ENCODE assay signal across 8 mouse cellular contexts in the genomic region with DNA sequence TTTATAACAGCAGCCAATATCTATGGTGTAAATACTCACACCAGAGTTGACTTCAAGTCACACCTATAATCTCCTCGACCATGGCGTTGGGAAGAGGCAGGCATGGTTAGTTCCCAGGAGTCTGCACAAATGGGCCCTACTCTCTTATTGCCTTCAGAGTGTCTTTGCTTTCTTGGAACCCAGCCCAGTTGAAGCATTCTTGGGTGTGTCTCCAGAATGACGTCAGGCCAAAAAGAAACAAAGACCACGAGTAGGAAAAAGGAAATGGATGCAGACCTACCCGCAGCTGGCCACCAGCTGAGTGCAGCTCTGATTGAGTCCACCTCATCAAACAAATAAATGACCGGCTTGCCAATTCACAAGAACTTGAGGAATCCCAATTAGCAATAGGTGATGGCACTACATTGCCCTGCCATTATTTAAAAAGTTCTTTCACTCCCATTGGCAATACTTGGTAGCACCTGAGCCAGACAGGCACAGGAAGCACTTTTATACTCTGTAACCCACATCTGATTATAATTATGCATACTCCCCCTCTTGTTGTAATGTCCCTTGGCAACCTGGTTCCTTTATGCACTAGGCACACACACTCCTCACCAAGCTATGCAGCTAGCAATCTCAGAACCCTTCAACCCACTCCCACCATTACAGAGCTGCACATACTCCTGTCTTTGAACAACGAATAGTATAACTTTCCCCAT. TPM values are rescaled to one million over a fixed set of nuclear protein-coding genes. Genes with fewer than 3 reads are reported as not detected.
DNase-seq lines count a peak whose midpoint lies in the region; ATAC-seq and TF ChIP-seq lines count a peak whose summit lies in the region.
"Had no signal": no experiment of that assay in that cellular context is flagged by ENCODE, and none has a peak within 500 bp of the region (broad histone marks: within the 10 kb centered on the region; RNA-seq: fewer than 3 reads in every experiment).

No protein-coding gene starts in this region.

- H3K9me3 ChIP-seq in MEL (replicated peaks; ENCODE audit: insufficient read depth, low read length): no peaks in the 10 kb centered on the region
- no peaks in the 10 kb centered on the region for H3K9me3 ChIP-seq in neural tube, embryonic 15.5 days (replicated peaks)
- no peaks in the 10 kb centered on the region for H3K9me3 ChIP-seq in hindbrain, embryonic 12.5 days (replicated peaks)

- no peak overlapping the region for H3K27ac ChIP-seq in MEL (ENCODE audit: control insufficient read depth, low read depth, low read length)
- H3K27ac ChIP-seq in neural tube, embryonic 15.5 days (replicated peaks): no peak overlapping the region
- no peak overlapping the region for H3K27ac ChIP-seq in hindbrain, embryonic 12.5 days

- TF ChIP-seq EP300 in MEL (IDR thresholded peaks at IDR 0.05; ENCODE audit: low read depth in 1 of 2, low read length in 2 of 2): no peak

- H3K4me3 ChIP-seq in MEL (ENCODE audit: control insufficient read depth in 1 of 2, insufficient read depth in 1 of 2, low read depth in 2 of 2, low read length in 2 of 2): no peak overlapping the region
- no peak overlapping the region for H3K4me3 ChIP-seq in neural tube, embryonic 15.5 days (replicated peaks)
- H3K4me3 ChIP-seq in hindbrain, embryonic 12.5 days: no peak overlapping the region

- TF ChIP-seq RAD21 in MEL (IDR thresholded peaks at IDR 0.05; ENCODE audit: low read depth, low read length): no peak

- H3K27me3 ChIP-seq in MEL (ENCODE audit: control insufficient read depth in 1 of 2, insufficient read depth in 2 of 2, low read length in 2 of 2): no peaks in the 10 kb centered on the region
- H3K27me3 ChIP-seq in neural tube, embryonic 15.5 days (replicated peaks): no peaks in the 10 kb centered on the region
- no peaks in the 10 kb centered on the region for H3K27me3 ChIP-seq in hindbrain, embryonic 12.5 days

- H3K4me2 ChIP-seq in neural tube, embryonic 15.5 days: no peak overlapping the region
- H3K4me2 ChIP-seq in hindbrain, embryonic 12.5 days (replicated peaks): no peak overlapping the region

- H3K9ac ChIP-seq in MEL (ENCODE audit: control insufficient read depth, low read depth, low read length, poor library complexity, severe bottlenecking): no peak overlapping the region
- H3K9ac ChIP-seq in neural tube, embryonic 15.5 days (replicated peaks): no peak overlapping the region
- H3K9ac ChIP-seq in hindbrain, embryonic 12.5 days: no peak overlapping the region

- no peaks in the 10 kb centered on the region for H3K36me3 ChIP-seq in MEL (ENCODE audit: control insufficient read depth in 1 of 2, insufficient read depth in 2 of 2, low read length in 2 of 2)
- H3K36me3 ChIP-seq in neural tube, embryonic 15.5 days: no peaks in the 10 kb centered on the region
- H3K36me3 ChIP-seq in hindbrain, embryonic 12.5 days: no peaks in the 10 kb centered on the region

- H3K79me2 ChIP-seq in MEL (ENCODE audit: control insufficient read depth, insufficient read depth, low read length, poor library complexity): no peaks in the 10 kb centered on the region

- ATAC-seq in inflammation-experienced regulatory T-cells, adult 6 months: peak; percentile 10
- ATAC-seq in neural tube, embryonic 15.5 days (ENCODE audit: low FRiP score): no peak
- no peak for ATAC-seq in hindbrain, embryonic 12.5 days (ENCODE audit: low FRiP score)

- peak; percentile 26 for DNase-seq in MEL (ENCODE audit: low read depth, low spot score)
- peak; percentile 34 for DNase-seq in brain, embryonic 14.5 days (ENCODE audit: low read depth)
- peak; percentile 79 for DNase-seq in lung, postnatal 25 days (ENCODE audit: low spot score)
- no peak for DNase-seq in left cerebral cortex, adult 18-20 months (ENCODE audit: low spot score in 2 of 2)
- DNase-seq: adrenal gland, postnatal 14 days had no signal

- 0 out of 4 replicates have a peak, but pooled peaks cover 0 to 2% of the 10 kb centered on the region in 2 experiments for H3K4me1 ChIP-seq in MEL (ENCODE audit: control insufficient read depth in 1 of 2, insufficient read depth in 2 of 2, low read length in 2 of 2)
- H3K4me1 ChIP-seq in neural tube, embryonic 15.5 days: no peaks in the 10 kb centered on the region
- H3K4me1 ChIP-seq in hindbrain, embryonic 12.5 days: no peaks in the 10 kb centered on the region

- TF ChIP-seq CTCF in MEL (IDR thresholded peaks at IDR 0.05 in 2 of 3, conservative IDR thresholded peaks at IDR 0.05 in 1 of 3; ENCODE audit: control insufficient read depth in 1 of 3, insufficient read depth in 1 of 3, low read depth in 2 of 3, low read length in 3 of 3, poor library complexity in 1 of 3, severe bottlenecking in 1 of 3): no peak
- no peak for TF ChIP-seq CTCF in brain, embryonic 14.5 days (IDR thresholded peaks at IDR 0.05; ENCODE audit: borderline replicate concordance, extremely low read depth, insufficient read depth, insufficient read length)

- WGBS in neural tube, embryonic 15.5 days: 60% methylated on average over 7 of the region's 7 CpGs
- 80% methylated on average over 7 of the region's 7 CpGs for WGBS in hindbrain, embryonic 12.5 days

- no peak for TF ChIP-seq POLR2A in MEL (IDR thresholded peaks at IDR 0.05; ENCODE audit: control insufficient read depth in 1 of 2, insufficient read depth in 1 of 2, low read depth in 1 of 2, low read length in 2 of 2, poor library complexity in 1 of 2)
- TF ChIP-seq POLR2A in brain, embryonic 14.5 days (IDR thresholded peaks at IDR 0.05; ENCODE audit: borderline replicate concordance, extremely low read depth, insufficient read depth, insufficient read length, poor library complexity, severe bottlenecking): no peak

TF ChIP-seq in MEL, 35 proteins besides CTCF, POLR2A, EP300 and RAD21:
- TF ChIP-seq CHD2 (IDR thresholded peaks at IDR 0.05; ENCODE audit: low read length): no peak
- TF ChIP-seq ZMIZ1 (IDR thresholded peaks at IDR 0.05; ENCODE audit: low read depth, low read length): no peak
- TF ChIP-seq USF1 (IDR thresholded peaks at IDR 0.05; ENCODE audit: low read depth, low read length): no peak
- no peak for TF ChIP-seq BHLHE40 (IDR thresholded peaks at IDR 0.05; ENCODE audit: borderline replicate concordance, low read depth, low read length)
- no peak for TF ChIP-seq MAX (IDR thresholded peaks at IDR 0.05; ENCODE audit: low read length)
- no peak for TF ChIP-seq UBTF (IDR thresholded peaks at IDR 0.05; ENCODE audit: borderline replicate concordance, insufficient read depth, low read depth, low read length)
- no peak for TF ChIP-seq TBP (IDR thresholded peaks at IDR 0.05; ENCODE audit: low read depth, low read length)
- TF ChIP-seq ELF1 (IDR thresholded peaks at IDR 0.05; ENCODE audit: low read depth, low read length): no peak
- no peak for TF ChIP-seq TCF12 (IDR thresholded peaks at IDR 0.05; ENCODE audit: low read depth, low read length)

RNA-seq across cellular contexts. Expression of a gene that starts 34.3 kb away (rescaled TPM):
- 5.8 and 5.9 TPM in 2 replicates for total RNA-seq in MEL (2012; rRNA removed)
- polyA plus RNA-seq in MEL (2012; ENCODE audit: insufficient read depth in 1 of 2, insufficient read length in 2 of 2, low read depth in 1 of 2, low replicate concordance in 2 of 2, missing spikeins in 1 of 2): 1 to 10 TPM in 1 of 2 experiments, not detected in 1; 7.0 TPM
- polyA plus RNA-seq in brain, embryonic 14.5 days (2012; rRNA removed): 26.6 and 28.6 TPM in 2 replicates
- polyA plus RNA-seq in inflammation-experienced regulatory T-cells, adult 6 months (2017; shearing (Covaris generic)): 1 to 10 TPM in 2 of 3 experiments, under 1 TPM in 1; 0.89 to 1.9 (median 1.5) TPM
- 35.8 and 41.5 TPM in 2 replicates for polyA plus RNA-seq in neural tube, embryonic 15.5 days (2015; fragmentation: Nextera tagmentation; extraction: Ambion mirVana)
- 34.3 and 36.4 TPM in 2 replicates for polyA plus RNA-seq in hindbrain, embryonic 12.5 days (2016; fragmentation: Nextera tagmentation; extraction: Ambion mirVana)
- 10 to 100 TPM; 20.8 to 23.6 TPM for total RNA-seq in left cerebral cortex, adult 18-20 months (2021)

Comparison
In these comparisons a context has a peak if more than half of its experiments do, and no peak if none do; other contexts are left out.
1. DNase-seq: peak in MEL (single experiment), brain, embryonic 14.5 days (single experiment) and lung, postnatal 25 days (single experiment); none in left cerebral cortex, adult 18-20 months (0 of 2).